Mouse (Mus musculus) liver, adult 2 months (tissue): ENCODE results near the gene Anxa3. TPM values are rescaled to one million over a fixed set of nuclear protein-coding genes. Genes with fewer than 3 reads are reported as not detected.

Experiments
- DNase-seq: peaks from one replicate; pipeline ENCODE4 v3.0.0-alpha.2; 2011; ENCODE audit warnings: low read depth, low spot score; ENCODE audit errors: extremely low read depth
- H3K27ac ChIP-seq: fragments of 200-500 bp; replicated peaks from 2 replicates; pipeline ENCODE4 v1.5.1; 2012; ENCODE audit warnings: low read depth, mild to moderate bottlenecking, control low read depth, inconsistent platforms, low read length; ENCODE audit not compliant: insufficient read depth
- H3K27me3 ChIP-seq: fragments of 200-500 bp; 2 replicates; pipeline ENCODE4 v1.6.1; 2012; ENCODE audit warnings: mild to moderate bottlenecking, moderate library complexity, low read length, inconsistent platforms; ENCODE audit not compliant: control insufficient read depth, insufficient read depth
- H3K36me3 ChIP-seq: fragments of 200-500 bp; 2 replicates; pipeline ENCODE4 v1.6.1; 2012; ENCODE audit warnings: low read length, inconsistent platforms; ENCODE audit not compliant: control insufficient read depth, insufficient read depth
- H3K4me1 ChIP-seq: fragments of 200-500 bp; 2 replicates; pipeline ENCODE4 v1.6.1; 2011; ENCODE audit warnings: low read length; ENCODE audit not compliant: control insufficient read depth, insufficient read depth
- H3K4me3 ChIP-seq: fragments of 200-500 bp; 2 replicates; pipeline ENCODE4 v1.5.1; 2011; ENCODE audit warnings: low read depth, mild to moderate bottlenecking, control low read depth, low read length, moderate library complexity; ENCODE audit not compliant: insufficient read depth
- H3K79me2 ChIP-seq: fragments of 200-500 bp; 2 replicates; pipeline ENCODE4 v1.6.1; 2012; ENCODE audit warnings: inconsistent platforms, mild to moderate bottlenecking, low read length, moderate library complexity; ENCODE audit not compliant: control insufficient read depth, insufficient read depth
- H3K9ac ChIP-seq: fragments of 200-500 bp; 2 replicates; pipeline ENCODE4 v1.6.1; 2012; ENCODE audit warnings: low read depth, mild to moderate bottlenecking, control low read depth, inconsistent platforms, low read length
- CTCF ChIP-seq: fragments of 200-500 bp; IDR thresholded peaks from 2 replicates; pipeline ENCODE4 v1.5.1; 2011; ENCODE audit warnings: low read depth, low read length, control low read depth
- POLR2A ChIP-seq: fragments of 200-500 bp; IDR thresholded peaks from 2 replicates; pipeline ENCODE4 v1.6.1; 2011; ENCODE audit warnings: low read length, control low read depth; ENCODE audit not compliant: insufficient read depth; ENCODE audit errors: extremely low read depth
- WGBS: fragments of 180-500 bp; shearing (Covaris S2); methylation state at CpG from one replicate; pipeline ENCODE4 v1.1.7; 2018; 5-methylcytosine and 5-hydroxymethylcytosine counted together
- polyA plus RNA-seq: library from polyadenylated mRNA; depleted of rRNA; stranded (reverse); fragments of >200 nt; gene quantifications from 2 replicates; pipeline ENCODE4 v1.2.3, GENCODE M21; 2012
- total RNA-seq: library from RNA; depleted of rRNA; stranded (reverse); fragments of >200 nt; gene quantifications from 2 replicates; pipeline ENCODE4 v1.2.3, GENCODE M21; 2014

Gene Anxa3
- total and polyA plus RNA-seq, 2 experiments: 1.5 to 7.8 TPM

DNA sequence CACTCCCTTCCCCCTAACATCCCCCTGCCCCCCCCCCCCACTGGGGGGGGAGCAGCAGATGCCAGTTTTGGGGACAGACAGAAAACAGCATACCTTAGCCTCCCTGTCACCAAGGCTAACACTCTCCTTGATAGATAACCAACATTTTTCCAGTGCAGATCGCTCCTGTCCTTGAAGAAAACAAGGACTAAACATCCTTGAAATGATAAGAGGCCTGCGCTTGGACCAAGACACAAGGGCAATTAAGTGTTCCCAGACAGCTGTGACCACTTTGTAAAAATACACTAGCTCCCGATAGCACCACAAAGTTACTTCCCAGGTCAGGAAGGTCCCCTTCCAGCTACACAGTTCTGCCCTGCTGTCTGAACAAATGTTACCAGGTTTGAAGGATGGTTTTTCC, 55.2 kb downstream of the Anxa3 start:
- H3K27ac ChIP-seq: no peak overlapping the region
- H3K4me3 ChIP-seq: no peak overlapping the region
- H3K79me2 ChIP-seq: no peaks in the 10 kb centered on the region
- DNase-seq: no peak
- H3K36me3 ChIP-seq: no peaks in the 10 kb centered on the region
- no peaks in the 10 kb centered on the region for H3K27me3 ChIP-seq
- no peaks in the 10 kb centered on the region for H3K4me1 ChIP-seq
- TF ChIP-seq POLR2A (no peak), CTCF (no peak)
- WGBS: 70% methylated on average over 3 of the region's 3 CpGs
- H3K9ac ChIP-seq: no peak overlapping the region

DNA sequence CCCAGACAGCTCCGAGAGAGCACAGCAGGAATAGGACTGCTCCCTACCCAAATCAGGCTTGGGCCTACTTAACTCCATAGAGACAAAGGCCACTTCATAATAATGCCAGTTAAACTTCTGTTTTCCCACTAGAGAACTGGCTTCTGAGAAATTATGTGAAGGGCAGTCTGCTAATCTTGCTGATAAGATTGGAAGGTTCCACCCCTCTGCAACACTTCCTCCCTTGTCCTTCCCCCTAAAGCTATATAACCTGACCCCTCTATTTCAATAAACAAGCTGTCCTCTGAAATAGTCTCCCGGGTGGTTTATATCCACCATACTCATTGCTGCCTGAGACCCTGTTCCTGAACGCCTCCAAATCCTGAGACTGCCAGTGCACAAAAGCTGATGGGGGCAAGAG, 56.1 kb downstream of the Anxa3 start:
- Histone ChIP-seq H3K36me3 (no peaks in the 10 kb centered on the region), H3K4me1 (no peaks in the 10 kb centered on the region), H3K27me3 (no peaks in the 10 kb centered on the region), H3K9ac (no peak overlapping the region), H3K4me3 (no peak overlapping the region), H3K79me2 (no peaks in the 10 kb centered on the region), H3K27ac (no peak overlapping the region)
- no peak for DNase-seq
- TF ChIP-seq POLR2A (no peak), CTCF (no peak)
- WGBS: 67% methylated on average over 3 of the region's 3 CpGs

DNA sequence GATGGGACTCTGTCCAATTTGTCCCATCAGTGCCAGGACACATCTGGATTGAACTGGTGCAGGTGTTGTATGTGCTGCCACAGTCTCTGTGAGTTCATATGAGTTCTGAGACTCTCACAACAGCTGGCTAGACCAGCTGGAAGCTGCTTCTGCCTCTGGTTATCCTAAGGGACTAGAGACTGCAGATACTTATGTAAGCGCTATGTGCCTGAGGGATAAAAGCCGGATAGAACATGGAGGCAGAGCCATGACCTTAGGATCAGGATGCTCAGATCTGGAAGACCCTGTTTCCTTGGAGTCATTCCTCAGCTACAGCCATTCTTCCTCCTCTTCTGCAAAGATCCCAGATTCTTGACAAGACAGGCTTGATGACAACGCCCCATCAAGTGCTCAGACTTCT, 60.3 kb downstream of the Anxa3 start:
- no peak overlapping the region for H3K4me3 ChIP-seq

DNA sequence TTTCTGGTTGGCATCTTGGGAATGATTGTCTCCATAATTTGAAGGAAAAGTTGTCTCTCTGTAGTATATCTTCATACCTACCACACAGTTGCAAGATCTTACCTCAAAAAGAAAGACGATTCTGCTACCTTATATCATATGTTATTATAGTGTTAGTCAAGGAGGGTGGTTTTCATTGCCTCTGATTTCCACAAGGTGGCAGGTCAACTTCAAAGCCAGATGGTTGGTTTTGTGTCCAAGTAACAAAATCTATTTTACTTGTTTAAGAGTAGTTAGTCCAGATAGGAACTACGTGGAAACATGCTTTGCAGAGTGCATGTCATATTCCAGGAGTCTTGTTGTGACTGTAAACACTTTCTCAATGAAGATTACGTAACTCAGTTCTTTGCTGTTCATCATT, 61.2 kb downstream of the Anxa3 start:
- no peaks in the 10 kb centered on the region for H3K79me2 ChIP-seq
- no peak overlapping the region for H3K27ac ChIP-seq
- H3K27me3 ChIP-seq: no peaks in the 10 kb centered on the region
- peak; percentile 29 for DNase-seq
- TF ChIP-seq POLR2A: no peak
- TF ChIP-seq CTCF: no peak
- H3K9ac ChIP-seq: no peak overlapping the region
- no peaks in the 10 kb centered on the region for H3K4me1 ChIP-seq
- no peak overlapping the region for H3K4me3 ChIP-seq
- H3K36me3 ChIP-seq: no peaks in the 10 kb centered on the region
- 42% methylated on average over 3 of the region's 3 CpGs for WGBS

More for the DNA sequence above, 60.3 kb downstream of the Anxa3 start:
- no peak overlapping the region for H3K9ac ChIP-seq
- no peaks in the 10 kb centered on the region for H3K79me2 ChIP-seq
- WGBS: 79% methylated on average over 3 of the region's 3 CpGs
- no peak overlapping the region for H3K27ac ChIP-seq
- no peaks in the 10 kb centered on the region for H3K27me3 ChIP-seq
- no peak for DNase-seq
- no peaks in the 10 kb centered on the region for H3K36me3 ChIP-seq
- no peaks in the 10 kb centered on the region for H3K4me1 ChIP-seq
- TF ChIP-seq POLR2A (no peak), CTCF (no peak)

DNA sequence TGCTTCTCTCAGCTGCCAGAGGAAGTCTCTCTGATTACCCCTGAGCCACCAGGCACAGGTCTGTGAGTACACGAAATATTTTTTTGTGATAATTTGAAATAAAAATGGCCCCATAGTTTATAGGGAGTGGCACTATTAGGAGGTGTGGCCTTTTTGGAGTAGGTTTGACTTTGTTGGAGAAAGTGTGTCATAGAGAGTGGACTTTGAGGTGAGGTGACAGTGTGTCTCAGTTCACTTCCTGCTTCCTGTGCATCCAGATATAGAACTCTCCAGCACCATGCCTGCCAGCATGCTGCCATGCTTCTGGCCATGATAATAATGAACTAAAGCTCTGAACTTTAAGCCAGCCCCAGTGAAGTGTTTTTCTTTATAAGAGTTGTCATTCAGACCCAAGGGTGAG, 66.8 kb downstream of the Anxa3 start:
- H3K27ac ChIP-seq: no peak overlapping the region
- WGBS: 83% methylated on average over 1 of the region's 1 CpGs
- no peak for DNase-seq
- no peaks in the 10 kb centered on the region for H3K27me3 ChIP-seq
- TF ChIP-seq POLR2A (no peak), CTCF (no peak)
- H3K36me3 ChIP-seq: no peaks in the 10 kb centered on the region
- no peak overlapping the region for H3K9ac ChIP-seq
- H3K79me2 ChIP-seq: no peaks in the 10 kb centered on the region
- H3K4me1 ChIP-seq: no peaks in the 10 kb centered on the region
- H3K4me3 ChIP-seq: no peak overlapping the region

DNA sequence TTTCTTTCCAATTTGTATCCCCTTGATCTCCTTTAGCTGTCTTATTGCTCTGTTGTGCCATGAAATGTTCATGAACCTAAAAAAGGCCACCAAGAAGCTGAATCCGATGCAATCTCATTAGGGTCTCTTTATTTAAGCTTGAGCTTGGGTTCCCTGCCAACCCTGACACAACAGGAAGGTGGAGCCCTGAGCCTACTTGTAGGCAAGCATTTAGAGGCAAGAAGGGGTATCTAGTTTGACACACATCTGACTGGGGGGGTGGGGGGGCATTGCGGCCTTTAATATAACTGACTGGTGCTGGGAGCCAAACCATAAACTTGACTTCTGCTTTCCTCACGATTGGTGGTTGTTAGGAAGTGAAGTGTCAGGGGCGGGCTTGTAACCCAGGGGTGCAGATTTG, 74.0 kb downstream of the Anxa3 start:
- TF ChIP-seq CTCF (no peak), POLR2A (no peak)
- no peaks in the 10 kb centered on the region for H3K27me3 ChIP-seq
- H3K36me3 ChIP-seq: no peaks in the 10 kb centered on the region
- no peaks in the 10 kb centered on the region for H3K79me2 ChIP-seq
- DNase-seq: no peak
- no peaks in the 10 kb centered on the region for H3K4me1 ChIP-seq
- 91% methylated on average over 4 of the region's 4 CpGs for WGBS
- no peak overlapping the region for H3K27ac ChIP-seq
- H3K9ac ChIP-seq: no peak overlapping the region
- no peak overlapping the region for H3K4me3 ChIP-seq
